Mouse (Mus musculus) MEL (cell line): ENCODE data around the gene Opalin. TPM values are rescaled to one million over a fixed set of nuclear protein-coding genes. Genes with fewer than 3 reads are reported as not detected.

ENCODE experiments used
- DNase-seq: peaks from one replicate; pipeline ENCODE4 v3.0.0; 2011; ENCODE audit warnings: low read depth, low spot score
- H3K27ac ChIP-seq: 2 replicates; pipeline ENCODE4 v1.5.1; 2012; ENCODE audit warnings: low read depth, mild to moderate bottlenecking, control low read depth, low read length, moderate library complexity; ENCODE audit not compliant: control insufficient read depth
- H3K27me3 ChIP-seq, 2 experiments: fragments of 150-350 bp in 1 of 2; sonication (generic) in 1 of 2; 2 replicates each; pipeline ENCODE4 v1.6.1; 2012; ENCODE audit warnings: low read length in 2 of 2, mild to moderate bottlenecking in 2 of 2, improper control_type of control experiment in 1 of 2, moderate library complexity in 1 of 2; ENCODE audit not compliant: insufficient read depth in 2 of 2, control insufficient read depth in 1 of 2
- H3K36me3 ChIP-seq, 2 experiments: 2 replicates each; pipeline ENCODE4 v1.6.1; 2012 to 2014; ENCODE audit warnings: low read length in 2 of 2, improper control_type of control experiment in 1 of 2, inconsistent platforms in 1 of 2, mild to moderate bottlenecking in 1 of 2; ENCODE audit not compliant: insufficient read depth in 2 of 2, control insufficient read depth in 1 of 2
- H3K4me1 ChIP-seq, 2 experiments: fragments of 150-350 bp in 1 of 2; sonication (generic) in 1 of 2; 2 replicates each; pipeline ENCODE4 v1.6.1; 2012; ENCODE audit warnings: low read length in 2 of 2, improper control_type of control experiment in 1 of 2, mild to moderate bottlenecking in 1 of 2; ENCODE audit not compliant: insufficient read depth in 2 of 2, control insufficient read depth in 1 of 2
- H3K4me3 ChIP-seq, 2 experiments: fragments of 150-350 bp in 1 of 2; sonication (generic) in 1 of 2; 2 replicates each; pipeline ENCODE4 v1.5.1; 2012; ENCODE audit warnings: low read depth in 2 of 2, low read length in 2 of 2, mild to moderate bottlenecking in 2 of 2, moderate library complexity in 2 of 2, control low read depth in 1 of 2, improper control_type of control experiment in 1 of 2; ENCODE audit not compliant: control insufficient read depth in 1 of 2, insufficient read depth in 1 of 2
- H3K79me2 ChIP-seq: 2 replicates; pipeline ENCODE4 v1.6.1; 2012; ENCODE audit warnings: mild to moderate bottlenecking, low read length, moderate library complexity; ENCODE audit not compliant: control insufficient read depth, poor library complexity, insufficient read depth
- H3K9ac ChIP-seq: 2 replicates; pipeline ENCODE4 v1.6.1; 2012; ENCODE audit warnings: low read depth, mild to moderate bottlenecking, control low read depth, low read length, moderate library complexity; ENCODE audit not compliant: control insufficient read depth, poor library complexity, severe bottlenecking
- H3K9me3 ChIP-seq: fragments of 150-350 bp; sonication (generic); replicated peaks from 2 replicates; pipeline ENCODE4 v1.6.1; 2012; ENCODE audit warnings: mild to moderate bottlenecking, low read length, improper control_type of control experiment, moderate library complexity; ENCODE audit not compliant: insufficient read depth
- CTCF ChIP-seq, 3 experiments: IDR thresholded peaks in 2 of 3; conservative IDR thresholded peaks in 1 of 3; 2 replicates each; pipeline ENCODE4 v1.5.1; 2011 to 2012; ENCODE audit warnings: low read length in 3 of 3, low read depth in 2 of 3, mild to moderate bottlenecking in 2 of 3, improper control_type of control experiment in 1 of 3, inconsistent platforms in 1 of 3, mixed read lengths in 1 of 3, moderate library complexity in 1 of 3; ENCODE audit not compliant: control insufficient read depth in 1 of 3, insufficient read depth in 1 of 3, poor library complexity in 1 of 3, severe bottlenecking in 1 of 3
- E2F4 ChIP-seq: IDR thresholded peaks from 2 replicates; pipeline ENCODE4 v1.6.1; 2011; ENCODE audit warnings: low read depth, low read length, improper control_type of control experiment, borderline replicate concordance
- ETS1 ChIP-seq: IDR thresholded peaks from 2 replicates; pipeline ENCODE4 v1.6.1; 2012; ENCODE audit warnings: low read depth, mild to moderate bottlenecking, inconsistent platforms, low read length, improper control_type of control experiment, moderate library complexity
- GABPA ChIP-seq: IDR thresholded peaks from 2 replicates; pipeline ENCODE4 v1.6.1; 2012; ENCODE audit warnings: low read depth, mild to moderate bottlenecking, inconsistent platforms, low read length, improper control_type of control experiment, moderate library complexity
- GATA1 ChIP-seq: IDR thresholded peaks from 2 replicates; pipeline ENCODE4 v1.6.1; 2011; ENCODE audit warnings: low read depth, low read length, improper control_type of control experiment
- JUND ChIP-seq: IDR thresholded peaks from 2 replicates; pipeline ENCODE4 v1.6.1; 2011; ENCODE audit warnings: low read depth, mild to moderate bottlenecking, improper control_type of control experiment, low read length
- KAT2A ChIP-seq: conservative IDR thresholded peaks from 2 replicates; pipeline ENCODE4 v1.6.1; 2012; ENCODE audit warnings: low read depth, low read length, improper control_type of control experiment, inconsistent platforms
- MAX ChIP-seq: IDR thresholded peaks from 2 replicates; pipeline ENCODE4 v1.6.1; 2011; ENCODE audit warnings: low read length, improper control_type of control experiment
- MAZ ChIP-seq: IDR thresholded peaks from 2 replicates; pipeline ENCODE4 v1.6.1; 2012; ENCODE audit warnings: low read depth, mild to moderate bottlenecking, inconsistent platforms, low read length, improper control_type of control experiment
- MEF2A ChIP-seq: IDR thresholded peaks from 2 replicates; pipeline ENCODE4 v1.6.1; 2014; ENCODE audit warnings: low read depth, mild to moderate bottlenecking, inconsistent platforms, low read length, improper control_type of control experiment; ENCODE audit not compliant: poor library complexity, insufficient replicate concordance, severe bottlenecking; ENCODE audit errors: extremely low read depth
- MXI1 ChIP-seq: IDR thresholded peaks from 2 replicates; pipeline ENCODE4 v1.6.1; 2011; ENCODE audit warnings: mild to moderate bottlenecking, low read depth, low read length, improper control_type of control experiment
- MYB ChIP-seq: IDR thresholded peaks from 2 replicates; pipeline ENCODE4 v1.6.1; 2011; ENCODE audit warnings: mild to moderate bottlenecking, low read depth, low read length, improper control_type of control experiment
- MYC ChIP-seq: IDR thresholded peaks from 2 replicates; pipeline ENCODE4 v1.6.1; 2011; ENCODE audit warnings: low read depth, mild to moderate bottlenecking, low read length, improper control_type of control experiment, moderate library complexity
- NELFE ChIP-seq: IDR thresholded peaks from 2 replicates; pipeline ENCODE4 v1.6.1; 2011; ENCODE audit warnings: low read depth, low read length, improper control_type of control experiment
- NRF1 ChIP-seq: IDR thresholded peaks from 2 replicates; pipeline ENCODE4 v1.6.1; 2014; ENCODE audit warnings: low read depth, mild to moderate bottlenecking, inconsistent platforms, low read length, improper control_type of control experiment, moderate library complexity; ENCODE audit not compliant: poor library complexity, insufficient read depth, severe bottlenecking
- POLR2AphosphoS5 ChIP-seq: IDR thresholded peaks from 2 replicates; pipeline ENCODE4 v1.6.1; 2012; ENCODE audit warnings: low read depth, borderline replicate concordance, mild to moderate bottlenecking, inconsistent platforms, low read length, moderate library complexity, mixed read lengths
- RAD21 ChIP-seq: IDR thresholded peaks from 2 replicates; pipeline ENCODE4 v1.6.1; 2011; ENCODE audit warnings: mild to moderate bottlenecking, low read depth, low read length, improper control_type of control experiment
- RCOR1 ChIP-seq: IDR thresholded peaks from 2 replicates; pipeline ENCODE4 v1.6.1; 2012; ENCODE audit warnings: low read depth, mild to moderate bottlenecking, inconsistent platforms, low read length, improper control_type of control experiment
- SIN3A ChIP-seq: IDR thresholded peaks from 2 replicates; pipeline ENCODE4 v1.6.1; 2012; ENCODE audit warnings: low read length, improper control_type of control experiment, inconsistent platforms
- SMC3 ChIP-seq: IDR thresholded peaks from 2 replicates; pipeline ENCODE4 v1.6.1; 2011; ENCODE audit warnings: low read depth, low read length, improper control_type of control experiment
- TAL1 ChIP-seq: IDR thresholded peaks from 2 replicates; pipeline ENCODE4 v1.6.1; 2012; ENCODE audit warnings: mild to moderate bottlenecking, inconsistent platforms, low read length, moderate library complexity, mixed read lengths
- TBP ChIP-seq: IDR thresholded peaks from 2 replicates; pipeline ENCODE4 v1.8.0; 2011; ENCODE audit warnings: low read depth, low read length, improper control_type of control experiment
- UBTF ChIP-seq: IDR thresholded peaks from 2 replicates; pipeline ENCODE4 v1.6.1; 2012; ENCODE audit warnings: low read depth, mild to moderate bottlenecking, inconsistent platforms, low read length, improper control_type of control experiment, moderate library complexity, borderline replicate concordance; ENCODE audit not compliant: insufficient read depth
- USF2 ChIP-seq, 2 experiments: IDR thresholded peaks; 2 replicates each; pipeline ENCODE4 v1.6.1; 2011 to 2012; ENCODE audit warnings: improper control_type of control experiment in 2 of 2, low read length in 2 of 2, borderline replicate concordance in 1 of 2, inconsistent platforms in 1 of 2, low read depth in 1 of 2, mild to moderate bottlenecking in 1 of 2; ENCODE audit not compliant: insufficient read depth in 1 of 2
- ZC3H11A ChIP-seq: IDR thresholded peaks from 2 replicates; pipeline ENCODE4 v1.6.1; 2012; ENCODE audit warnings: low read depth, mild to moderate bottlenecking, inconsistent platforms, low read length, improper control_type of control experiment
- ZKSCAN1 ChIP-seq: IDR thresholded peaks from 2 replicates; pipeline ENCODE4 v1.6.1; 2012; ENCODE audit warnings: low read depth, mild to moderate bottlenecking, inconsistent platforms, low read length, improper control_type of control experiment, moderate library complexity
- ZMIZ1 ChIP-seq: IDR thresholded peaks from 2 replicates; pipeline ENCODE4 v1.6.1; 2012; ENCODE audit warnings: low read depth, mild to moderate bottlenecking, inconsistent platforms, low read length, improper control_type of control experiment, moderate library complexity
- ZNF384 ChIP-seq: IDR thresholded peaks from 2 replicates; pipeline ENCODE4 v1.6.1; 2012; ENCODE audit warnings: low read depth, mild to moderate bottlenecking, inconsistent platforms, low read length, improper control_type of control experiment
- polyA plus RNA-seq, 2 experiments: library from polyadenylated mRNA; stranded (reverse) in 1 of 2; unstranded in 1 of 2; fragments of >175 nt in 1 of 2; fragments of >200 nt in 1 of 2; gene quantifications; 2 replicates each; pipeline versions ENCODE4 v1.2.1 to v1.2.4; 2012; ENCODE audit warnings: low replicate concordance in 2 of 2, low read depth in 1 of 2; ENCODE audit not compliant: insufficient read length in 2 of 2, insufficient read depth in 1 of 2, missing spikeins in 1 of 2
- total RNA-seq: library from RNA; depleted of rRNA; stranded (reverse); fragments of 300-350 nt; gene quantifications from 2 replicates; pipeline ENCODE4 v1.2.3, GENCODE M21; 2012

Gene Opalin
- total and polyA plus RNA-seq, 3 experiments: not detected

- no peak for TF ChIP-seq JUND
- TF ChIP-seq NELFE: no peak
- TF ChIP-seq MAX: no peak
- TF ChIP-seq RCOR1: no peak
- TF ChIP-seq SIN3A: no peak
- TF ChIP-seq POLR2AphosphoS5: no peak
- TF ChIP-seq CTCF (IDR thresholded peaks at IDR 0.05 in 2 of 3, conservative IDR thresholded peaks at IDR 0.05 in 1 of 3; ENCODE audit: control insufficient read depth in 1 of 3, insufficient read depth in 1 of 3, low read depth in 2 of 3, low read length in 3 of 3, poor library complexity in 1 of 3, severe bottlenecking in 1 of 3): no peak
- TF ChIP-seq E2F4: no peak
- TF ChIP-seq TBP: no peak
- no peak for TF ChIP-seq NRF1
- TF ChIP-seq ETS1: no peak
- TF ChIP-seq ZNF384: no peak
- TF ChIP-seq ZMIZ1: no peak
- Histone ChIP-seq H3K27me3 (peaks cover 0 to 3% of the 10 kb centered on the region in 2 experiments; a peak in 2 of 4 replicates), H3K4me1 (no peaks in the 10 kb centered on the region), H3K79me2 (no peaks in the 10 kb centered on the region), H3K9ac (no peak overlapping the region), H3K4me3 (no peak overlapping the region), H3K36me3 (no peaks in the 10 kb centered on the region), H3K9me3 (no peaks in the 10 kb centered on the region), H3K27ac (no peak overlapping the region)
- no peak for DNase-seq
Measured at GRCm38 (mm10) chr19:41088491-41088890, 11.6 kb upstream of the Opalin start.

- Histone ChIP-seq H3K27me3 (peaks cover 0 to 3% of the 10 kb centered on the region in 2 experiments; a peak in 2 of 4 replicates), H3K4me1 (no peaks in the 10 kb centered on the region)
Measured at GRCm38 (mm10) chr19:41087901-41088300, 11.0 kb upstream of the Opalin start.

GRCm38 (mm10) chr19:41086700-41087099, 9.8 kb upstream of the Opalin start:
- Histone ChIP-seq H3K4me3 (no peak overlapping the region), H3K36me3 (no peaks in the 10 kb centered on the region), H3K27ac (no peak overlapping the region), H3K9me3 (no peaks in the 10 kb centered on the region), H3K9ac (no peak overlapping the region), H3K4me1 (no peaks in the 10 kb centered on the region), H3K27me3 (peaks cover 0 to 3% of the 10 kb centered on the region in 2 experiments; a peak in 2 of 4 replicates), H3K79me2 (no peaks in the 10 kb centered on the region)
- peak; percentile 72 for DNase-seq
- TF ChIP-seq CTCF (IDR thresholded peaks at IDR 0.05 in 2 of 3, conservative IDR thresholded peaks at IDR 0.05 in 1 of 3; ENCODE audit: control insufficient read depth in 1 of 3, insufficient read depth in 1 of 3, low read depth in 2 of 3, low read length in 3 of 3, poor library complexity in 1 of 3, severe bottlenecking in 1 of 3): peak; percentile 66 to 82 (median 72)
- TF ChIP-seq KAT2A: no peak
- TF ChIP-seq MYB: no peak
- no peak for TF ChIP-seq MAX
- TF ChIP-seq ZNF384: no peak
- TF ChIP-seq USF2 (IDR thresholded peaks at IDR 0.05; ENCODE audit: borderline replicate concordance in 1 of 2, insufficient read depth in 1 of 2, low read depth in 1 of 2, low read length in 2 of 2): no peak
- TF ChIP-seq GATA1: no peak
- TF ChIP-seq TAL1: no peak
- TF ChIP-seq ZC3H11A: peak; percentile 42
- TF ChIP-seq UBTF: no peak
- TF ChIP-seq SMC3: peak; percentile 54
- no peak for TF ChIP-seq GABPA
- no peak for TF ChIP-seq ZMIZ1
- no peak for TF ChIP-seq MEF2A
- TF ChIP-seq ETS1: no peak

More at GRCm38 (mm10) chr19:41087901-41088300, 11.0 kb upstream of the Opalin start:
- H3K9ac ChIP-seq: no peak overlapping the region
- no peak overlapping the region for H3K4me3 ChIP-seq
- TF ChIP-seq MXI1 (no peak), MAX (no peak), POLR2AphosphoS5 (no peak), UBTF (no peak), MYC (no peak), RAD21 (no peak), ZKSCAN1 (no peak), MAZ (no peak)
- H3K27ac ChIP-seq: no peak overlapping the region
- no peaks in the 10 kb centered on the region for H3K79me2 ChIP-seq
- no peaks in the 10 kb centered on the region for H3K36me3 ChIP-seq
- no peaks in the 10 kb centered on the region for H3K9me3 ChIP-seq
- DNase-seq: no peak
